Mouse (Mus musculus): ENCODE measurements around the gene Dip2b. TPM values are rescaled to one million over a fixed set of nuclear protein-coding genes. Genes with fewer than 3 reads are reported as not detected.

Gene Dip2b
- polyA plus RNA-seq, 1 experiment from 2014 or later, result 22.3 TPM

DNA sequence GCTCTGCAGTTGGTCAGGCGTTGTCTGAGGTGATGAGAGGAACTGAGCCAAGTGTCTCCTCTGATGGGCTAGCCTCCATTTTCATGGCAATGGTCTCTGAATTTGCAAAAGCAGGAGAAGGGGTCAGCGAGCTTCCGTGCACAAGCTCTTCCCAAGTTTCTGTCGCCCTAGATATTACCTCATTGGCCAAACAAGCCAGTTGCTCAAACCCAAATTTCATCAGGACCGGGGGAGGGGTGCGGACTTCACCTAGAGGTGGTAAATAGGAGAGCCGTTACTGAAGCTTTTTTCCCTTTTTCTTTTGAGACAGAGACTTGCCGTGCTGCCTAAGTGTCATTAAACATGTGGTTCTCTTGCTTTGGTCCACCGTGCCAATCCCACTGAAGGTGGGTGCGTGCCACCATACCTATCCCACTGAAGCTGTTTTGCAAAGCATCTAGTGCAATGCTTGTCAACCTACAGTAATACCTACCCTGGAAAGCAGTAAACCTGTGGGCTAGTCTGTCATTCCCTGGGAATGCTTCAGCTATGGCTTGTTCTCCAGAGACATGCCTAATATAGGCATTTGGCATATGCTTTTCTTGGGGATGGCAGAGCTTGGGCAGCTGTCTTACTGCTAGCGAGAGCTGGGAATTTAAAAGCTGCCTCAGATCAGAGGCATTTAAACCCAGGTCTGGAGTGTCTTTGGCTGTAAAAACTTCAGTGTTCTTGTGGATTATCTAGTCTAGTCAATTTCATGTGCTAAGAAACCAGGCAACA is 13.2 kb upstream of the Dip2b start:
- 89% methylated on average over 11 of the region's 11 CpGs for WGBS
- Histone ChIP-seq H3K27ac (ENCODE audit: low read depth, low read length) (no peak overlapping the region), H3K4me3 (ENCODE audit: low read depth, low read length) (no peak overlapping the region), H3K9ac (ENCODE audit: low read length) (no peak overlapping the region), H3K4me2 (no peak overlapping the region), H3K27me3 (ENCODE audit: control insufficient read depth, insufficient read depth, low read length) (no peaks in the 10 kb centered on the region), H3K4me1 (ENCODE audit: control insufficient read depth, insufficient read depth, low read length) (no peaks in the 10 kb centered on the region), H3K9me3 (ENCODE audit: control insufficient read depth, low read length) (no peaks in the 10 kb centered on the region), H3K36me3 (ENCODE audit: control insufficient read depth, insufficient read depth, low read length) (no peaks in the 10 kb centered on the region)
- DNase-seq (ENCODE audit: low spot score, missing footprints) (peak; percentile 70), ATAC-seq (ENCODE audit: low FRiP score) (no peak)

GRCm38 (mm10) chr15:100028133-100028532 is 10.3 kb upstream of the Dip2b start:
- no peak overlapping the region for H3K9ac ChIP-seq (ENCODE audit: low read length)
- no peak overlapping the region for H3K4me3 ChIP-seq (ENCODE audit: low read depth, low read length)
- H3K4me2 ChIP-seq, result no peak overlapping the region
- peak; percentile 35 for DNase-seq (ENCODE audit: low spot score, missing footprints)
- ATAC-seq (ENCODE audit: low FRiP score), result no peak
- no peaks in the 10 kb centered on the region for H3K27me3 ChIP-seq (ENCODE audit: control insufficient read depth, insufficient read depth, low read length)
- no peak overlapping the region for H3K27ac ChIP-seq (ENCODE audit: low read depth, low read length)
- WGBS, result 83% methylated on average over 2 of the region's 2 CpGs
- H3K9me3 ChIP-seq (ENCODE audit: control insufficient read depth, low read length), result no peaks in the 10 kb centered on the region
- H3K36me3 ChIP-seq (ENCODE audit: control insufficient read depth, insufficient read depth, low read length), result no peaks in the 10 kb centered on the region
- H3K4me1 ChIP-seq (ENCODE audit: control insufficient read depth, insufficient read depth, low read length), result no peaks in the 10 kb centered on the region

DNA sequence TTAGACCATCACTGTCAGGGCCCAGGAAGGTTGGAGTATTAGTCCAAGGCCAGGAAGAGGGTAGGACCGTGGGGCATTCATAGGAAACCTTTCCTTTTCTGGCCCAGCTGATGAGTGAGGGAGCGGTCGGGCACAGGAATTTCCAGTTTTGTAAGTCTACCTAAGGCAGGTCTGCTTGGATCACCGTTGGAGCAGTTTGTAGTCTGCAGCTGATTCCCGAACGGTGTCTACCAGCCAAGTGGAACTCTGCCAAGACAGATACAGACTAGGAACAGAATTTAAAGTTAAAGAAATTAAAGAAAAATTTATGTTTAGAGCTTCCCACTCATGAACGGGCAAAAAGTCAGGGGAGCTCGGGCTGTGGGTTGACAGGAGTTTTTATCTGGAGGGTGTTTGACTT is 9.0 kb upstream of the Dip2b start:
- H3K4me2 ChIP-seq, result no peak overlapping the region
- H3K9me3 ChIP-seq (ENCODE audit: control insufficient read depth, low read length), result no peaks in the 10 kb centered on the region
- DNase-seq (ENCODE audit: low spot score, missing footprints) (peak; percentile 8), ATAC-seq (ENCODE audit: low FRiP score) (no peak)
- H3K27ac ChIP-seq (ENCODE audit: low read depth, low read length), result no peak overlapping the region
- H3K4me3 ChIP-seq (ENCODE audit: low read depth, low read length), result no peak overlapping the region
- no peak overlapping the region for H3K9ac ChIP-seq (ENCODE audit: low read length)
- no peaks in the 10 kb centered on the region for H3K4me1 ChIP-seq (ENCODE audit: control insufficient read depth, insufficient read depth, low read length)
- no peaks in the 10 kb centered on the region for H3K36me3 ChIP-seq (ENCODE audit: control insufficient read depth, insufficient read depth, low read length)
- no peaks in the 10 kb centered on the region for H3K27me3 ChIP-seq (ENCODE audit: control insufficient read depth, insufficient read depth, low read length)
- WGBS, result 87% methylated on average over 8 of the region's 8 CpGs

- Histone ChIP-seq H3K4me1 (ENCODE audit: control insufficient read depth, insufficient read depth, low read length) (no peaks in the 10 kb centered on the region), H3K4me2 (no peak overlapping the region), H3K36me3 (ENCODE audit: control insufficient read depth, insufficient read depth, low read length) (no peaks in the 10 kb centered on the region), H3K4me3 (ENCODE audit: low read depth, low read length) (no peak overlapping the region), H3K27me3 (ENCODE audit: control insufficient read depth, insufficient read depth, low read length) (no peaks in the 10 kb centered on the region), H3K27ac (ENCODE audit: low read depth, low read length) (no peak overlapping the region), H3K9me3 (ENCODE audit: control insufficient read depth, low read length) (no peaks in the 10 kb centered on the region), H3K9ac (ENCODE audit: low read length) (no peak overlapping the region)
- peak; percentile 21 for DNase-seq (ENCODE audit: low spot score, missing footprints)
- 91% methylated on average over 2 of the region's 2 CpGs for WGBS
- ATAC-seq (ENCODE audit: low FRiP score), result no peak
Measured at GRCm38 (mm10) chr15:100029900-100030299, 8.6 kb upstream of the Dip2b start.

GRCm38 (mm10) chr15:100032546-100032945 is 5.9 kb upstream of the Dip2b start:
- H3K36me3 ChIP-seq (ENCODE audit: control insufficient read depth, insufficient read depth, low read length), result no peaks in the 10 kb centered on the region
- no peaks in the 10 kb centered on the region for H3K27me3 ChIP-seq (ENCODE audit: control insufficient read depth, insufficient read depth, low read length)
- WGBS, result 91% methylated on average over 3 of the region's 3 CpGs
- no peak overlapping the region for H3K27ac ChIP-seq (ENCODE audit: low read depth, low read length)
- no peak overlapping the region for H3K4me3 ChIP-seq (ENCODE audit: low read depth, low read length)
- H3K9ac ChIP-seq (ENCODE audit: low read length), result no peak overlapping the region
- H3K9me3 ChIP-seq (ENCODE audit: control insufficient read depth, low read length), result no peaks in the 10 kb centered on the region
- ATAC-seq (ENCODE audit: low FRiP score), result no peak
- no peak overlapping the region for H3K4me2 ChIP-seq
- peak; percentile 49 for DNase-seq (ENCODE audit: low spot score, missing footprints)
- no peaks in the 10 kb centered on the region for H3K4me1 ChIP-seq (ENCODE audit: control insufficient read depth, insufficient read depth, low read length)

DNA sequence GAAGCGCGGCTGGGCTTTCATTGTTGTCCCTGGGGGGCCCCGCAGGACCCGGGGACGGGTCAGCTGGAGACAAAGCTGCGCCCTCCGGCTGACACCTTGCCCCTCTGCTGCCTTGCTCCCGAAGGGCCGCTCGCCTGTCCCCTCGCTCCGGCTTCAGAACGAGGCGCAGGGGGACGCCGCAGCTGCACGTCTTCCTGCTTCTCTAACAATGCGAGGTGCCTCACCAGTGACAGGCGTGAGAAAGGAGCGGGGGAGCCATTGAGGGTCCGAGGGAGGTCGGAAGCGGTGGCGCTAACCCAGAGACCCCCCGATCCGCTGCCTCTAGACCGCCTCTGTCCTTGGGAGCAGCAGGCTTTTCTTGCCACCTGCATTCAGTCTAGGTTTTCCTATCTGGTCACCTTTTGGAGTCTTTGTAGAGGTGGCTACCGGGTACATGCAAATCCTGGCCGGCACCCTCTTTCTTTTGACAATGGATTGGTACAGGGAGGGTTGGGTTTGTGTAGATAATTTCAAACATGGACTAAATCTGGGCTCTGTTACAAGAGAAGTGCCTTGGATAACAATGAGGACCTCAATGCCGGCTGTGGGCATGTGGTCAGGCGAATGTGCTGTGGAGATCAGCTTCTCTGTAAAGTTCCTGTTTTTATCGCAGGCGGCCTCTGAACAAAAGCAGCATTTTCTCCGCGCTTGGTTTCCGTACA is 687 bp downstream of the Dip2b start:
- Histone ChIP-seq H3K4me2 (peak overlapping the region; percentile 71), H3K4me3 (ENCODE audit: low read depth, low read length) (peak overlapping the region; percentile 91), H3K4me1 (ENCODE audit: control insufficient read depth, insufficient read depth, low read length) (peaks cover 22% of the 10 kb centered on the region), H3K9ac (ENCODE audit: low read length) (peak overlapping the region; percentile 98), H3K27ac (ENCODE audit: low read depth, low read length) (peak overlapping the region; percentile 98), H3K36me3 (ENCODE audit: control insufficient read depth, insufficient read depth, low read length) (no peaks in the 10 kb centered on the region), H3K9me3 (ENCODE audit: control insufficient read depth, low read length) (no peaks in the 10 kb centered on the region), H3K27me3 (ENCODE audit: control insufficient read depth, insufficient read depth, low read length) (no peaks in the 10 kb centered on the region; the same call in 1 of the 2 replicates)
- WGBS, result under 1% methylated on average over 36 of the region's 36 CpGs
- DNase-seq (ENCODE audit: low spot score, missing footprints), result peak; percentile 98
- ATAC-seq (ENCODE audit: low FRiP score), result peak; percentile 85

GRCm38 (mm10) chr15:100040541-100041266 is 2.2 kb downstream of the Dip2b start:
- peak overlapping the region; percentile 71 for H3K4me2 ChIP-seq
- no peak overlapping the region for H3K27ac ChIP-seq (ENCODE audit: low read depth, low read length)
- no peaks in the 10 kb centered on the region for H3K36me3 ChIP-seq (ENCODE audit: control insufficient read depth, insufficient read depth, low read length)
- ATAC-seq (ENCODE audit: low FRiP score) (no peak), DNase-seq (ENCODE audit: low spot score, missing footprints) (peak; percentile 89)
- no peaks in the 10 kb centered on the region for H3K9me3 ChIP-seq (ENCODE audit: control insufficient read depth, low read length)
- WGBS, result 35% methylated on average over 14 of the region's 14 CpGs
- H3K27me3 ChIP-seq (ENCODE audit: control insufficient read depth, insufficient read depth, low read length), result no peaks in the 10 kb centered on the region; the same call in 1 of the 2 replicates
- peaks cover 25% of the 10 kb centered on the region for H3K4me1 ChIP-seq (ENCODE audit: control insufficient read depth, insufficient read depth, low read length)
- H3K4me3 ChIP-seq (ENCODE audit: low read depth, low read length), result peak overlapping the region; percentile 91
- peak overlapping the region; percentile 98; the same call in 1 of the 2 replicates for H3K9ac ChIP-seq (ENCODE audit: low read length)

DNA sequence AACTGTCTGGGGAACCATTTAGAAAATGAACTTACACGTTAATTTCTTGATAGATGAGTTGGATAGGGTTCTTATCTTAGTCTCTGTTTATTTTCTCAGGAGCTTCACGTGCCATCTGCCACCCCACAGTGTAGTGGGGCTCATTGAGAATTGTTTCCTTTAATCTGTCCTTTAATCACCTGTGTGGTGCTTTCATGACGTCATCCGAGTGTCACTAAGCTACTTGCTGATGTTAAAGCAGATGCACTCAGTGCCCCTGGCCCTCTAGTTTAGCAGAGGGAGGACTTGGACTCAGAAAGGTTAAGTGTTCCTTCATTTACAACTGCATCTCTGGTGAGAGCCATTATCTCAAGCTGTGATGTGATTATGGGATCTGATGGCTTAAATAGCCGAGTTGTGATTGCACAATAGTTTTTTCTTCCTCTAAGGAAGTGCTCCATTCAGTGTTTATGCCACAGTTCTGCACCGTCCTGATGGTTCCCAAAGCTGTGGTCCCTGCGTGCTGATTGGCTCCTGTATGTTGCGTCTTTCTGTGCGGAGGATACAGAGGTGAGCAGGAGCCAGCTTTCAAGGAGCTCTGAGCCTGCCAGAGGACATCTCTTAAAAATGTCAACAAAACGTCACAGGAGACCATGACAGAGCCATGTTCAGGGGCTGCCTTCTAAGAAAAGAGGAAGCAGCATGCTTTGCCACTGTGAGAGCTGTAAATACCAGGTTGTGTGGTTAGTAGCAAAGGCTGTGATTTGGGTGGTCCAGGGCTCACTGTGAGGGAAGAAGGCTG is 3.0 kb downstream of the Dip2b start:
- H3K9ac ChIP-seq (ENCODE audit: low read length), result peak overlapping the region; percentile 98; the same call in 1 of the 2 replicates
- DNase-seq (ENCODE audit: low spot score, missing footprints) (no peak), ATAC-seq (ENCODE audit: low FRiP score) (no peak)
- no peak overlapping the region for H3K27ac ChIP-seq (ENCODE audit: low read depth, low read length)
- H3K27me3 ChIP-seq (ENCODE audit: control insufficient read depth, insufficient read depth, low read length), result no peaks in the 10 kb centered on the region; the same call in 1 of the 2 replicates
- H3K4me2 ChIP-seq, result peak overlapping the region; percentile 71
- H3K36me3 ChIP-seq (ENCODE audit: control insufficient read depth, insufficient read depth, low read length), result no peaks in the 10 kb centered on the region
- H3K9me3 ChIP-seq (ENCODE audit: control insufficient read depth, low read length), result no peaks in the 10 kb centered on the region
- H3K4me1 ChIP-seq (ENCODE audit: control insufficient read depth, insufficient read depth, low read length), result peaks cover 31% of the 10 kb centered on the region
- WGBS, result 45% methylated on average over 10 of the region's 10 CpGs
- H3K4me3 ChIP-seq (ENCODE audit: low read depth, low read length), result peak overlapping the region; percentile 91; the same call in 1 of the 2 replicates

Measured in midbrain, embryonic 11.5 days (tissue).